Comparison of ENCODE assay signal across 8 mouse cellular contexts in genomic region chr15:85859490-85860031, GRCm38 (mm10). TPM values are rescaled to one million over a fixed set of nuclear protein-coding genes. Genes with fewer than 3 reads are reported as not detected.
DNase-seq lines count a peak whose midpoint lies in the region; ATAC-seq and TF ChIP-seq lines count a peak whose summit lies in the region.

Gtse1 (plus strand) TSS chr15:85859745.

- peak within 1 kb of the TSS; percentile 93 for H3K27ac ChIP-seq in forebrain, embryonic 10.5 days
- peak within 1 kb of the TSS; percentile 68 for H3K27ac ChIP-seq in heart, embryonic 15.5 days
- peak within 1 kb of the TSS; percentile 43 for H3K27ac ChIP-seq in liver, embryonic 14.5 days
- H3K27ac ChIP-seq in neural tube, embryonic 11.5 days (ENCODE audit: low read depth, low read length) = peak within 1 kb of the TSS; percentile 47
- peak within 1 kb of the TSS; percentile 75 for H3K27ac ChIP-seq in stomach, postnatal 0 days (replicated peaks)

- peak; percentile 96 for ATAC-seq in heart, embryonic 15.5 days (replicated peaks; ENCODE audit: insufficient number of reproducible peaks, insufficient read depth, low FRiP score, low read depth)
- ATAC-seq in liver, embryonic 14.5 days (ENCODE audit: insufficient read depth) = peak; percentile 99
- ATAC-seq in neural tube, embryonic 11.5 days (ENCODE audit: insufficient read depth, low FRiP score, low TSS enrichment) = peak; percentile 97
- ATAC-seq in stomach, postnatal 0 days (ENCODE audit: low FRiP score, low TSS enrichment) = peak; percentile 98

- TF ChIP-seq CTCF in liver, embryonic 14.5 days (IDR thresholded peaks at IDR 0.05; ENCODE audit: low read depth) = no peak
- TF ChIP-seq CTCF in stomach, postnatal 0 days (IDR thresholded peaks at IDR 0.05; ENCODE audit: low read depth) = no peak

- TF ChIP-seq EP300 in liver, embryonic 14.5 days (IDR thresholded peaks at IDR 0.05; ENCODE audit: low read depth) = no peak
- no peak for TF ChIP-seq EP300 in stomach, postnatal 0 days (optimal IDR thresholded peaks at IDR 0.05)

- H3K27me3 ChIP-seq in forebrain, embryonic 10.5 days (ENCODE audit: poor library complexity, severe bottlenecking) = no peaks in the 10 kb centered on the region
- H3K27me3 ChIP-seq in heart, embryonic 15.5 days = no peaks in the 10 kb centered on the region
- H3K27me3 ChIP-seq in liver, embryonic 14.5 days (ENCODE audit: control insufficient read depth, insufficient read depth, low read length) = no peaks in the 10 kb centered on the region
- no peaks in the 10 kb centered on the region for H3K27me3 ChIP-seq in neural tube, embryonic 11.5 days (ENCODE audit: control insufficient read depth, insufficient read depth, low read length)
- H3K27me3 ChIP-seq in stomach, postnatal 0 days (ENCODE audit: control insufficient read depth, insufficient read depth, low read length) = no peaks in the 10 kb centered on the region

- peak; percentile 89 to 91 for DNase-seq in CD8-positive naive resting alpha-beta T cell, adult 2 months (ENCODE audit: low read depth in 2 of 2, low spot score in 2 of 2)
- DNase-seq in c-Kit-positive CD71-negative TER-119-negative erythroid progenitor cells, embryonic 14.5 days (ENCODE audit: low read depth) = peak; percentile 90
- DNase-seq in forebrain, embryonic 10.5 days (ENCODE audit: extremely low spot score, low spot score) = peak; percentile 96
- DNase-seq in kidney, postnatal 25 days = peak; percentile 96 to 98
- peak; percentile 93 to 95 (median 95) for DNase-seq in liver, embryonic 14.5 days (ENCODE audit: low read depth in 3 of 3, low spot score in 3 of 3)
- peak; percentile 94 for DNase-seq in neural tube, embryonic 11.5 days (ENCODE audit: low spot score)
- peak; percentile 94 for DNase-seq in stomach, postnatal 0 days (ENCODE audit: low spot score)

- H3K4me2 ChIP-seq in heart, embryonic 15.5 days = peak within 1 kb of the TSS; percentile 83
- H3K4me2 ChIP-seq in liver, embryonic 14.5 days (ENCODE audit: low read depth) = peak within 1 kb of the TSS; percentile 79
- H3K4me2 ChIP-seq in neural tube, embryonic 11.5 days (ENCODE audit: low read depth) = peak within 1 kb of the TSS; percentile 68
- peak within 1 kb of the TSS; percentile 73 for H3K4me2 ChIP-seq in stomach, postnatal 0 days (replicated peaks; ENCODE audit: low read depth)

- WGBS in forebrain, embryonic 10.5 days = under 1% methylated on average over 42 of the region's 42 CpGs
- WGBS in heart, embryonic 15.5 days = under 1% methylated on average over 42 of the region's 42 CpGs
- under 1% methylated on average over 42 of the region's 42 CpGs for WGBS in liver, embryonic 14.5 days (ENCODE audit: insufficient replicate concordance)
- WGBS in neural tube, embryonic 11.5 days = under 1% methylated on average over 42 of the region's 42 CpGs
- WGBS in stomach, postnatal 0 days = 0% methylated on average over 42 of the region's 42 CpGs

- peak within 1 kb of the TSS; percentile 72 for H3K9ac ChIP-seq in heart, embryonic 15.5 days
- H3K9ac ChIP-seq in liver, embryonic 14.5 days (replicated peaks) = peak within 1 kb of the TSS; percentile 91
- peak within 1 kb of the TSS; percentile 75 for H3K9ac ChIP-seq in neural tube, embryonic 11.5 days (ENCODE audit: low read length)
- H3K9ac ChIP-seq in stomach, postnatal 0 days (ENCODE audit: low read length) = peak within 1 kb of the TSS; percentile 70

- no peaks in the 10 kb centered on the region for H3K9me3 ChIP-seq in forebrain, embryonic 10.5 days
- H3K9me3 ChIP-seq in heart, embryonic 15.5 days (replicated peaks) = no peaks in the 10 kb centered on the region
- H3K9me3 ChIP-seq in liver, embryonic 14.5 days (ENCODE audit: control insufficient read depth, low read length) = no peaks in the 10 kb centered on the region
- H3K9me3 ChIP-seq in neural tube, embryonic 11.5 days (ENCODE audit: control insufficient read depth, low read length) = no peaks in the 10 kb centered on the region
- no peaks in the 10 kb centered on the region for H3K9me3 ChIP-seq in stomach, postnatal 0 days (ENCODE audit: control insufficient read depth, low read length)

- H3K4me1 ChIP-seq in forebrain, embryonic 10.5 days = peaks cover 25% of the 10 kb centered on the region
- H3K4me1 ChIP-seq in heart, embryonic 15.5 days (replicated peaks) = peaks cover 24% of the 10 kb centered on the region
- H3K4me1 ChIP-seq in liver, embryonic 14.5 days (replicated peaks; ENCODE audit: control insufficient read depth in 2 of 2, insufficient read depth in 2 of 2, low read length in 1 of 2) = peaks cover 0 to 10% of the 10 kb centered on the region in 2 experiments; a peak in 3 of 4 replicates
- peaks cover 9% of the 10 kb centered on the region; the same call in 1 of the 2 replicates for H3K4me1 ChIP-seq in neural tube, embryonic 11.5 days (ENCODE audit: control insufficient read depth, insufficient read depth, low read length)
- H3K4me1 ChIP-seq in stomach, postnatal 0 days (replicated peaks; ENCODE audit: control insufficient read depth, insufficient read depth) = no peaks in the 10 kb centered on the region

- H3K36me3 ChIP-seq in forebrain, embryonic 10.5 days (replicated peaks) = peaks cover 37% of the 10 kb centered on the region
- peaks cover 26% of the 10 kb centered on the region for H3K36me3 ChIP-seq in heart, embryonic 15.5 days
- H3K36me3 ChIP-seq in liver, embryonic 14.5 days (replicated peaks; ENCODE audit: control insufficient read depth, insufficient read depth, low read depth) = peaks cover 32% of the 10 kb centered on the region
- H3K36me3 ChIP-seq in neural tube, embryonic 11.5 days (ENCODE audit: control insufficient read depth, insufficient read depth, low read length) = peaks cover 11% of the 10 kb centered on the region
- H3K36me3 ChIP-seq in stomach, postnatal 0 days (ENCODE audit: control insufficient read depth, insufficient read depth, low read length) = peaks cover 5% of the 10 kb centered on the region

- peak within 1 kb of the TSS; percentile 72 for H3K4me3 ChIP-seq in forebrain, embryonic 10.5 days
- peak within 1 kb of the TSS; percentile 73 for H3K4me3 ChIP-seq in heart, embryonic 15.5 days
- peak within 1 kb of the TSS; percentile 81 to 99 for H3K4me3 ChIP-seq in liver, embryonic 14.5 days (ENCODE audit: insufficient read depth in 1 of 2, low read depth in 2 of 2, low read length in 2 of 2)
- H3K4me3 ChIP-seq in neural tube, embryonic 11.5 days (ENCODE audit: low read depth, low read length) = peak within 1 kb of the TSS; percentile 76
- H3K4me3 ChIP-seq in stomach, postnatal 0 days (ENCODE audit: low read depth, low read length) = peak within 1 kb of the TSS; percentile 51

RNA-seq across cellular contexts. Expression of gene Gtse1, which starts in this region (rescaled TPM):
- polyA plus RNA-seq in forebrain, embryonic 10.5 days (2016; fragmentation: Nextera tagmentation; extraction: Ambion mirVana) = 62.7 and 63.1 TPM in 2 replicates
- polyA plus RNA-seq in heart, embryonic 15.5 days (2015; fragmentation: Nextera tagmentation; extraction: Ambion mirVana) = 21.5 and 26.3 TPM in 2 replicates
- polyA plus RNA-seq in liver, embryonic 14.5 days (2012; rRNA removed) = 20.6 TPM in 2 replicates
- 21.1 and 22.9 TPM in 2 replicates for polyA plus RNA-seq in liver, embryonic 14.5 days (2014; fragmentation: Nextera tagmentation; extraction: Ambion mirVana)
- 37.1 and 40.3 TPM in 2 replicates for polyA plus RNA-seq in neural tube, embryonic 11.5 days (2014; fragmentation: Nextera tagmentation; extraction: Ambion mirVana)
- 5.0 and 6.5 TPM in 2 replicates for polyA plus RNA-seq in stomach, postnatal 0 days (2015; fragmentation: Nextera tagmentation; extraction: Ambion mirVana)

Comparison
In these comparisons a context has a peak if more than half of its experiments do, and no peak if none do; other contexts are left out.
1. Peak in every context shown above with its lines: DNase-seq, ATAC-seq, H3K4me3 ChIP-seq and H3K27ac ChIP-seq.
2. H3K27ac ChIP-seq: peak in every context shown above with its lines; median percentile 93 in forebrain, embryonic 10.5 days; 75 in stomach, postnatal 0 days; 68 in heart, embryonic 15.5 days; 47 in neural tube, embryonic 11.5 days; 43 in liver, embryonic 14.5 days.